ENCODE assay signal across 8 mouse cellular contexts in the genomic region with DNA sequence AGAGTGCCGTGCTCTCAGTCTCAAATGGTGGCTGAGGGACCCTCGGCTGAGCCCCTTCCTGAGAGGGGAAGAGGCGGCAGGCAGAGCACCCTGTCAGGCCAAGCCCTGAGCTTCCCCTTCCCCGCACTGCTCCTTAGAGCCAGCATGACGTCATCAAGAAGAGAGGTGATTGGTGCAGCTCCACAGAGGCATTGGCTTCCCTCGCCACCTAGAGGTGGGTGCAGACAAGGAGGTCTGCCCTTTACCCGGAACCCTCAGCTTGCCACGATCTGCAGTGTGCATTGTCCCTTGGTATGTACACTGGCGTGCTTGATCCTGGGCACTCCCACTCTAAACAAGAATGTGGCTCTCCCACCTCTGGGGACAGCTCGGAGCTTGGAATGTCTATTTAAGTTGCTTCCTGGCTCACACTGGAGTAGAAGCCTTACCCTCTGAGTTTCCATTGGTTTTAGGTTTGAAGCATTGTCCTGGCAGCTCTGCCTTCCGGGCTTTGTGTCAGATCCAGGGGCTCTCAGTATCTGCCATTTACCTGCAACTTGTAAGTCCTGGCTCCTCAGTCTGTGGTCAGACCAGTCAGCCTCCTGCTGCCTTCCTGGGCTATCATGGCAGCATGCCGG.
DNase-seq lines count a peak whose midpoint lies in the region; ATAC-seq and TF ChIP-seq lines count a peak whose summit lies in the region.

No protein-coding gene starts in this region.

- peak; percentile 69 for DNase-seq in left cerebral cortex, adult 11 months (ENCODE audit: low spot score)
- no peak for DNase-seq in left cerebral cortex, adult 18-20 months (ENCODE audit: low spot score in 2 of 2)
- DNase-seq in urinary bladder, postnatal 25 days (ENCODE audit: low spot score): peak; percentile 54

- H3K9ac ChIP-seq in heart, embryonic 11.5 days (ENCODE audit: low read depth, low read length): peak overlapping the region; percentile 56
- peak overlapping the region; percentile 34; the same call in 1 of the 2 replicates for H3K9ac ChIP-seq in kidney, embryonic 14.5 days (ENCODE audit: low read depth, low read length)
- H3K9ac ChIP-seq in lung, embryonic 15.5 days: peak overlapping the region; percentile 27; the same call in 1 of the 2 replicates

- ATAC-seq in heart, embryonic 11.5 days (replicated peaks; ENCODE audit: insufficient number of reproducible peaks, low FRiP score, low TSS enrichment): peak; percentile 76
- peak; percentile 92 for ATAC-seq in kidney, embryonic 14.5 days (ENCODE audit: low FRiP score, low TSS enrichment)
- peak; percentile 82 for ATAC-seq in lung, embryonic 15.5 days (ENCODE audit: borderline replicate concordance, extremely low read depth, low FRiP score, low TSS enrichment)

- WGBS in heart, embryonic 11.5 days (ENCODE audit: insufficient replicate concordance): 13% methylated on average over 12 of the region's 12 CpGs
- WGBS in kidney, embryonic 14.5 days: 16% methylated on average over 12 of the region's 12 CpGs
- 11% methylated on average over 12 of the region's 12 CpGs for WGBS in lung, embryonic 15.5 days
- 15% methylated on average over 12 of the region's 12 CpGs for WGBS in olfactory bulb, adult 2 months

- peak overlapping the region; percentile 3 for H3K4me3 ChIP-seq in cortical plate, adult 2 months (ENCODE audit: insufficient read depth, low read length)
- H3K4me3 ChIP-seq in heart, embryonic 11.5 days (ENCODE audit: low read depth, low read length): no peak overlapping the region
- no peak overlapping the region for H3K4me3 ChIP-seq in kidney, embryonic 14.5 days (ENCODE audit: low read length)
- H3K4me3 ChIP-seq in lung, embryonic 15.5 days: no peak overlapping the region
- peak overlapping the region; percentile 12; the same call in 1 of the 2 replicates for H3K4me3 ChIP-seq in olfactory bulb, adult 2 months (ENCODE audit: insufficient read depth, low read depth, low read length)

- no peaks in the 10 kb centered on the region for H3K9me3 ChIP-seq in heart, embryonic 11.5 days (replicated peaks; ENCODE audit: control insufficient read depth, low read length)
- H3K9me3 ChIP-seq in kidney, embryonic 14.5 days (ENCODE audit: control insufficient read depth, low read length): no peaks in the 10 kb centered on the region
- no peaks in the 10 kb centered on the region for H3K9me3 ChIP-seq in lung, embryonic 15.5 days

- TF ChIP-seq POLR2A in cortical plate, adult 2 months (IDR thresholded peaks at IDR 0.05; ENCODE audit: extremely low read depth, insufficient read depth, low read length): peak; percentile 54; the same call in 1 of the 2 replicates
- TF ChIP-seq POLR2A in olfactory bulb, adult 2 months (IDR thresholded peaks at IDR 0.05; ENCODE audit: insufficient read depth, low read depth, low read length): peak; percentile 66

- H3K27me3 ChIP-seq in heart, embryonic 11.5 days (ENCODE audit: control insufficient read depth, insufficient read depth, low read length): no peaks in the 10 kb centered on the region
- no peaks in the 10 kb centered on the region for H3K27me3 ChIP-seq in kidney, embryonic 14.5 days (ENCODE audit: control insufficient read depth, insufficient read depth, low read length)
- H3K27me3 ChIP-seq in lung, embryonic 15.5 days: no peaks in the 10 kb centered on the region

- H3K4me1 ChIP-seq in cortical plate, adult 2 months (ENCODE audit: control insufficient read depth, insufficient read depth, low read length): peaks cover 7% of the 10 kb centered on the region
- H3K4me1 ChIP-seq in heart, embryonic 11.5 days (ENCODE audit: control insufficient read depth, insufficient read depth, low read length): peaks cover 59% of the 10 kb centered on the region
- peaks cover 41% of the 10 kb centered on the region for H3K4me1 ChIP-seq in kidney, embryonic 14.5 days (ENCODE audit: control insufficient read depth, insufficient read depth, low read length)
- H3K4me1 ChIP-seq in lung, embryonic 15.5 days: peaks cover 82% of the 10 kb centered on the region
- peaks cover 41% of the 10 kb centered on the region for H3K4me1 ChIP-seq in olfactory bulb, adult 2 months (ENCODE audit: control insufficient read depth, insufficient read depth, low read length)

- no peak overlapping the region for H3K27ac ChIP-seq in cortical plate, adult 2 months (ENCODE audit: insufficient read depth, low read length)
- peak overlapping the region; percentile 65 for H3K27ac ChIP-seq in heart, embryonic 11.5 days (ENCODE audit: low read depth, low read length)
- peak overlapping the region; percentile 85 for H3K27ac ChIP-seq in kidney, embryonic 14.5 days (ENCODE audit: low read depth, low read length)
- H3K27ac ChIP-seq in lung, embryonic 15.5 days: peak overlapping the region; percentile 95
- peak overlapping the region; percentile 53 for H3K27ac ChIP-seq in olfactory bulb, adult 2 months (ENCODE audit: insufficient read depth, low read depth, low read length)

- peak; percentile 74 for TF ChIP-seq CTCF in cortical plate, adult 2 months (IDR thresholded peaks at IDR 0.05; ENCODE audit: extremely low read depth, insufficient read depth, low read length)
- TF ChIP-seq CTCF in olfactory bulb, adult 2 months (IDR thresholded peaks at IDR 0.05; ENCODE audit: insufficient read depth, low read depth, low read length): peak; percentile 74

- H3K36me3 ChIP-seq in heart, embryonic 11.5 days (ENCODE audit: control insufficient read depth, insufficient read depth, low read length): no peaks in the 10 kb centered on the region
- H3K36me3 ChIP-seq in kidney, embryonic 14.5 days (ENCODE audit: control insufficient read depth, insufficient read depth, low read length): peaks cover 5% of the 10 kb centered on the region; the same call in 1 of the 2 replicates
- H3K36me3 ChIP-seq in lung, embryonic 15.5 days: peaks cover 10% of the 10 kb centered on the region; the same call in 1 of the 2 replicates

- H3K4me2 ChIP-seq in heart, embryonic 11.5 days: peak overlapping the region; percentile 52
- peak overlapping the region; percentile 8 for H3K4me2 ChIP-seq in kidney, embryonic 14.5 days (replicated peaks; ENCODE audit: low read depth, low read length)
- peak overlapping the region; percentile 34 for H3K4me2 ChIP-seq in lung, embryonic 15.5 days

Comparison
In these comparisons a context has a peak if more than half of its experiments do, and no peak if none do; other contexts are left out.
1. DNase-seq: peak in left cerebral cortex, adult 11 months (single experiment) and urinary bladder, postnatal 25 days (single experiment); none in left cerebral cortex, adult 18-20 months (0 of 2).
2. H3K4me3 ChIP-seq: peak in cortical plate, adult 2 months (single experiment) and olfactory bulb, adult 2 months (single experiment); none in heart, embryonic 11.5 days (single experiment), kidney, embryonic 14.5 days (single experiment) and lung, embryonic 15.5 days (single experiment).
3. Peak in every context shown above with its lines, with median percentiles within 50 percentile points of each other: ATAC-seq, H3K4me2 ChIP-seq and H3K9ac ChIP-seq.